25 mouse cellular contexts compared by ENCODE assay signal in the genomic region with DNA sequence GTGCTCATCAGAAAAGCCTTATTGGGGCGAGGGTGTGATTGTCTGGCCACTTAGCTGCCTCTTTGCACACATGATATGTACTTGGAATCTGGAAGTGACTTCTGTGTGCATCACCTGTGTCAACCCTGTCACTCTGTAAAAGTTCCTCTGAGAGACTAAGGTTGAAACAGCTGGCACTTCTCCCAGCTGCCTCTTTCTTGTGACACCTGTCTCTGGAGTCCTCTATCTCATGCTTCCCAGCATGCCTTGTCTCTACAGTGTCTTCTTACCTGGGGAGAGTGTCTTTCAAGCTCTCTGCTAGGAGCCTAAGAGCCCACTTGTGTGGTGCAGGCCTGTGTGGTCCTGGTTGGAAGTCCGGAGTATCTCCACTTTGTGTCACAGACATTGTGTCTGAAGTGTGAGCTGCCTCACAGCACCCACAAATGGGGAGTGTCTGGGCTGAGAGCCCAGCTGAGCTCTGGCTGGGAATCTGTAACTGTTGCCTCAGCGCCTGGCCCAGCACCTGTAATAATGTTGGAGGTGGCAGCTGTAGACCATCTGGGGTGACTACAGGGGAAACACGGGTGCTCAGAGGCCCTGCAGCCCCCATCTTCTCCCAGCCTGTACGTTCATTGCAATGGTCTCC.
DNase-seq lines count a peak whose midpoint lies in the region; ATAC-seq and TF ChIP-seq lines count a peak whose summit lies in the region.
"Had no signal": no experiment of that assay in that cellular context is flagged by ENCODE, and none has a peak within 500 bp of the region (broad histone marks: within the 10 kb centered on the region; RNA-seq: fewer than 3 reads in every experiment).

No protein-coding gene starts in this region.

- WGBS in heart, embryonic 16.5 days: 70% methylated on average over 5 of the region's 5 CpGs
- 91% methylated on average over 5 of the region's 5 CpGs for WGBS in midbrain, embryonic 10.5 days
- 87% methylated on average over 5 of the region's 5 CpGs for WGBS in midbrain, embryonic 15.5 days
- 31% methylated on average over 5 of the region's 5 CpGs for WGBS in thymus, adult 2 months

- peak; percentile 43; the same call in 1 of the 2 replicates for ATAC-seq in heart, embryonic 16.5 days (replicated peaks; ENCODE audit: extremely low read depth, insufficient read depth, low FRiP score)
- no peak for ATAC-seq in midbrain, embryonic 15.5 days (replicated peaks)
- ATAC-seq: forebrain, postnatal 0 days; hindbrain, embryonic 16.5 days; intestine, postnatal 0 days; midbrain, embryonic 13.5 days had no signal

- H3K4me3 ChIP-seq in heart, embryonic 16.5 days (ENCODE audit: low read length): no peak overlapping the region
- no peak overlapping the region for H3K4me3 ChIP-seq in midbrain, embryonic 10.5 days
- no peak overlapping the region for H3K4me3 ChIP-seq in midbrain, embryonic 15.5 days
- no peak overlapping the region for H3K4me3 ChIP-seq in thymus, adult 2 months (ENCODE audit: control insufficient read depth, insufficient read depth, low read length)
- H3K4me3 ChIP-seq: heart, adult 2 months; heart, embryonic 15.5 days; midbrain, embryonic 13.5 days; neural tube, embryonic 12.5 days had no signal

- H3K27ac ChIP-seq in heart, embryonic 16.5 days (ENCODE audit: low read length): no peak overlapping the region
- peak overlapping the region; percentile 2; the same call in 1 of the 2 replicates for H3K27ac ChIP-seq in midbrain, embryonic 10.5 days (replicated peaks)
- no peak overlapping the region for H3K27ac ChIP-seq in midbrain, embryonic 15.5 days
- H3K27ac ChIP-seq in thymus, adult 2 months (ENCODE audit: control insufficient read depth, insufficient read depth, low read length): no peak overlapping the region
- H3K27ac ChIP-seq: heart, adult 2 months; heart, embryonic 15.5 days; midbrain, embryonic 13.5 days; neural tube, embryonic 12.5 days had no signal

- TF ChIP-seq CTCF in thymus, adult 2 months (IDR thresholded peaks at IDR 0.05; ENCODE audit: borderline replicate concordance, control insufficient read depth, extremely low read depth, insufficient read depth, low read length, poor library complexity): no peak

- no peaks in the 10 kb centered on the region for H3K36me3 ChIP-seq in heart, embryonic 16.5 days (ENCODE audit: control insufficient read depth, insufficient read depth)
- H3K36me3 ChIP-seq in midbrain, embryonic 10.5 days: no peaks in the 10 kb centered on the region
- no peaks in the 10 kb centered on the region for H3K36me3 ChIP-seq in midbrain, embryonic 15.5 days (replicated peaks)
- no peaks in the 10 kb centered on the region for H3K36me3 ChIP-seq in thymus, adult 2 months (ENCODE audit: control insufficient read depth, insufficient read depth, low read length)
- H3K36me3 ChIP-seq: heart, embryonic 15.5 days; midbrain, embryonic 13.5 days; neural tube, embryonic 12.5 days had no signal

- TF ChIP-seq POLR2A in thymus, adult 2 months (IDR thresholded peaks at IDR 0.05; ENCODE audit: control insufficient read depth, extremely low read depth, insufficient read depth, low read length, poor library complexity): no peak

- no peaks in the 10 kb centered on the region for H3K4me1 ChIP-seq in heart, embryonic 16.5 days (ENCODE audit: control insufficient read depth, insufficient read depth, low read length)
- H3K4me1 ChIP-seq in midbrain, embryonic 10.5 days: 0 out of 2 replicates have a peak, but pooled peaks cover 4% of the 10 kb centered on the region
- no peaks in the 10 kb centered on the region for H3K4me1 ChIP-seq in midbrain, embryonic 15.5 days
- peaks cover 11% of the 10 kb centered on the region for H3K4me1 ChIP-seq in thymus, adult 2 months (replicated peaks; ENCODE audit: control insufficient read depth, insufficient read depth, low read length)
- H3K4me1 ChIP-seq: midbrain, embryonic 13.5 days; neural tube, embryonic 12.5 days had no signal

- no peaks in the 10 kb centered on the region for H3K27me3 ChIP-seq in heart, embryonic 16.5 days (ENCODE audit: control insufficient read depth, insufficient read depth, low read length)
- no peaks in the 10 kb centered on the region for H3K27me3 ChIP-seq in midbrain, embryonic 10.5 days (ENCODE audit: low read depth, poor library complexity, severe bottlenecking)
- H3K27me3 ChIP-seq in midbrain, embryonic 15.5 days (replicated peaks): no peaks in the 10 kb centered on the region
- no peaks in the 10 kb centered on the region for H3K27me3 ChIP-seq in thymus, adult 2 months (ENCODE audit: control insufficient read depth, insufficient read depth, low read length)
- H3K27me3 ChIP-seq: heart, embryonic 15.5 days; midbrain, embryonic 13.5 days; neural tube, embryonic 12.5 days had no signal

- no peak for DNase-seq in heart, adult 9 months (ENCODE audit: low spot score in 2 of 2)
- DNase-seq in midbrain, embryonic 10.5 days (ENCODE audit: low spot score): no peak
- DNase-seq in thymus, adult 2 months: peak; percentile 37
- peak; percentile 58 for DNase-seq in thymus, postnatal 4 days
- no peak for DNase-seq in spleen, postnatal 14 days (ENCODE audit: low spot score in 2 of 2)
- DNase-seq: adrenal gland, adult 2 months; cerebellum, adult 18-20 months; cerebellum, postnatal 25 days; forebrain, postnatal 0 days; gastrocnemius, postnatal 36 days; heart, adult 2 months; kidney, postnatal 36 days; left cerebral cortex, postnatal 4 days; liver; lung, adult 18-20 months; lung, postnatal 14 days; retina, postnatal 1 day; right cerebral cortex, postnatal 4 days had no signal

- H3K9me3 ChIP-seq in heart, embryonic 16.5 days (replicated peaks; ENCODE audit: control insufficient read depth, low read length): no peaks in the 10 kb centered on the region; the same call in 1 of the 2 replicates
- H3K9me3 ChIP-seq in midbrain, embryonic 10.5 days (replicated peaks): peaks cover 9% of the 10 kb centered on the region; the same call in 1 of the 2 replicates
- H3K9me3 ChIP-seq in midbrain, embryonic 15.5 days: no peaks in the 10 kb centered on the region
- H3K9me3 ChIP-seq: heart, embryonic 15.5 days; neural tube, embryonic 12.5 days had no signal

- H3K4me2 ChIP-seq in heart, embryonic 16.5 days (ENCODE audit: low read depth, low read length): no peak overlapping the region
- H3K4me2 ChIP-seq in midbrain, embryonic 15.5 days: no peak overlapping the region
- H3K4me2 ChIP-seq: heart, embryonic 15.5 days; midbrain, embryonic 13.5 days; neural tube, embryonic 12.5 days had no signal

- H3K9ac ChIP-seq in heart, embryonic 16.5 days (ENCODE audit: low read length): no peak overlapping the region
- H3K9ac ChIP-seq in midbrain, embryonic 15.5 days: no peak overlapping the region
- H3K9ac ChIP-seq: forebrain, postnatal 0 days; heart, embryonic 15.5 days; midbrain, embryonic 13.5 days; neural tube, embryonic 12.5 days had no signal

Comparison
In these comparisons a context has a peak if more than half of its experiments do, and no peak if none do; other contexts are left out.
1. DNase-seq: peak in thymus, adult 2 months (single experiment) and thymus, postnatal 4 days (single experiment); none in heart, adult 9 months (0 of 2), midbrain, embryonic 10.5 days (single experiment) and spleen, postnatal 14 days (0 of 2).